Mouse (Mus musculus) kidney, postnatal 25 days (tissue): Measurements from ENCODE around the gene Ghr.

Experiments used
- DNase-seq, 2 experiments: peaks; one replicate each; pipeline ENCODE4 v3.0.0; 2021; ENCODE audit warnings: mixed read lengths in 2 of 2

Gene Ghr

GRCm38 (mm10) chr15:3281216-3281615 is 302.1 kb downstream of the Ghr start:
- no peak for DNase-seq

GRCm38 (mm10) chr15:3279242-3279641 is 304.1 kb downstream of the Ghr start:
- DNase-seq = no peak

- no peak for DNase-seq
These were observed 305.9 kb downstream of the Ghr start for GRCm38 (mm10) chr15:3277391-3277790.

- DNase-seq = no peak
These were observed 310.1 kb downstream of the Ghr start for GRCm38 (mm10) chr15:3273191-3273590.

GRCm38 (mm10) chr15:3271216-3271615 is 312.1 kb downstream of the Ghr start:
- peak; percentile 33 to 62 for DNase-seq

- peak; percentile 90 to 93 for DNase-seq
These were observed 312.6 kb downstream of the Ghr start for GRCm38 (mm10) chr15:3270646-3271077.

- DNase-seq = peak; percentile 52 to 65
These were observed 313.2 kb downstream of the Ghr start for GRCm38 (mm10) chr15:3269996-3270645.

GRCm38 (mm10) chr15:3269496-3269895 is 313.8 kb downstream of the Ghr start:
- no peak for DNase-seq

GRCm38 (mm10) chr15:3268247-3268646 is 315.0 kb downstream of the Ghr start, which contains the start of gene Selenop:
Gene Selenop, plus strand, starts transcription at chr15:3268547.
- DNase-seq = no peak
